Mouse (Mus musculus) liver, embryonic 14.5 days (tissue): ENCODE results near the gene Vip.

Experiments used
- CTCF ChIP-seq: IDR thresholded peaks from 2 replicates; pipeline ENCODE4 v1.5.1; 2016; ENCODE audit warnings: antibody characterized with exemption, low read depth, control low read depth
- EP300 ChIP-seq: IDR thresholded peaks from 2 replicates; pipeline ENCODE4 v1.6.1; 2016; ENCODE audit warnings: antibody characterized with exemption, low read depth

- TF ChIP-seq CTCF (no peak), EP300 (no peak)
Measured at GRCm38 (mm10) chr10:5639112-5639511, at the start of gene Vip.
